Mouse (Mus musculus) thymus, adult 2 months (tissue): ENCODE data around the gene Pibf1.

ENCODE experiments used
- CTCF ChIP-seq: fragments of 200-500 bp; IDR thresholded peaks from 2 replicates; pipeline ENCODE4 v1.5.1; 2012; ENCODE audit warnings: mild to moderate bottlenecking, control low read depth, low read length, moderate library complexity, borderline replicate concordance; ENCODE audit not compliant: control insufficient read depth, poor library complexity, insufficient read depth; ENCODE audit errors: extremely low read depth
- POLR2A ChIP-seq: fragments of 200-500 bp; IDR thresholded peaks from 2 replicates; pipeline ENCODE4 v1.6.1; 2012; ENCODE audit warnings: mild to moderate bottlenecking, low read length, control low read depth, moderate library complexity; ENCODE audit not compliant: control insufficient read depth, poor library complexity, insufficient read depth; ENCODE audit errors: extremely low read depth

GRCm38 (mm10) chr14:99237115-99237514 is 137.9 kb downstream of the Pibf1 start:
- TF ChIP-seq CTCF (no peak), POLR2A (no peak)
